Mouse (Mus musculus): ENCODE results near the gene Nos1ap. TPM values are rescaled to one million over a fixed set of nuclear protein-coding genes. Genes with fewer than 3 reads are reported as not detected.

The Nos1ap gene
- polyA plus RNA-seq, 1 experiment from 2014 or later: 8.0 TPM

GRCm38 (mm10) chr1:170445458-170445857, 144.2 kb downstream of the Nos1ap start:
- Histone ChIP-seq H3K27me3 (replicated peaks; ENCODE audit: insufficient read depth, low read length) (no peaks in the 10 kb centered on the region), H3K4me2 (replicated peaks; ENCODE audit: low read depth, low read length) (no peak overlapping the region), H3K9me3 (ENCODE audit: low read length) (no peaks in the 10 kb centered on the region), H3K4me1 (ENCODE audit: insufficient read depth, low read depth, low read length) (no peaks in the 10 kb centered on the region), H3K36me3 (ENCODE audit: insufficient read depth, low read length) (no peaks in the 10 kb centered on the region), H3K27ac (ENCODE audit: low read length) (no peak overlapping the region), H3K4me3 (ENCODE audit: low read depth, low read length) (no peak overlapping the region), H3K9ac (replicated peaks; ENCODE audit: low read depth) (no peak overlapping the region)
- ATAC-seq: no peak
- no peak for TF ChIP-seq EP300 (IDR thresholded peaks at IDR 0.05)
- TF ChIP-seq CTCF (IDR thresholded peaks at IDR 0.05): no peak
- DNase-seq (ENCODE audit: low spot score): peak; percentile 18
- WGBS: 42% methylated on average over 3 of the region's 3 CpGs

GRCm38 (mm10) chr1:170440367-170440766, 149.3 kb downstream of the Nos1ap start:
- Histone ChIP-seq H3K9me3 (ENCODE audit: low read length) (no peaks in the 10 kb centered on the region), H3K9ac (replicated peaks; ENCODE audit: low read depth) (no peak overlapping the region), H3K36me3 (ENCODE audit: insufficient read depth, low read length) (no peaks in the 10 kb centered on the region), H3K27me3 (replicated peaks; ENCODE audit: insufficient read depth, low read length) (no peaks in the 10 kb centered on the region), H3K4me1 (ENCODE audit: insufficient read depth, low read depth, low read length) (no peaks in the 10 kb centered on the region), H3K4me3 (ENCODE audit: low read depth, low read length) (no peak overlapping the region), H3K4me2 (replicated peaks; ENCODE audit: low read depth, low read length) (no peak overlapping the region), H3K27ac (ENCODE audit: low read length) (no peak overlapping the region)
- TF ChIP-seq EP300 (IDR thresholded peaks at IDR 0.05) (no peak), CTCF (IDR thresholded peaks at IDR 0.05) (no peak)
- WGBS: 74% methylated on average over 10 of the region's 10 CpGs
- ATAC-seq: no peak
- no peak for DNase-seq (ENCODE audit: low spot score)

GRCm38 (mm10) chr1:170438471-170439151, 151.1 kb downstream of the Nos1ap start:
- 67% methylated on average over 7 of the region's 7 CpGs for WGBS
- Histone ChIP-seq H3K36me3 (ENCODE audit: insufficient read depth, low read length) (no peaks in the 10 kb centered on the region), H3K4me1 (ENCODE audit: insufficient read depth, low read depth, low read length) (no peaks in the 10 kb centered on the region), H3K9me3 (ENCODE audit: low read length) (no peaks in the 10 kb centered on the region), H3K27me3 (replicated peaks; ENCODE audit: insufficient read depth, low read length) (no peaks in the 10 kb centered on the region), H3K4me3 (ENCODE audit: low read depth, low read length) (no peak overlapping the region), H3K4me2 (replicated peaks; ENCODE audit: low read depth, low read length) (no peak overlapping the region), H3K27ac (ENCODE audit: low read length) (no peak overlapping the region), H3K9ac (replicated peaks; ENCODE audit: low read depth) (no peak overlapping the region)
- TF ChIP-seq EP300 (IDR thresholded peaks at IDR 0.05): no peak
- DNase-seq (ENCODE audit: low spot score) (no peak), ATAC-seq (peak; percentile 35; the same call in 1 of the 2 replicates)

GRCm38 (mm10) chr1:170434146-170434545, 155.5 kb downstream of the Nos1ap start:
- no peak overlapping the region for H3K9ac ChIP-seq (replicated peaks; ENCODE audit: low read depth)
- H3K36me3 ChIP-seq (ENCODE audit: insufficient read depth, low read length): no peaks in the 10 kb centered on the region
- no peak for TF ChIP-seq EP300 (IDR thresholded peaks at IDR 0.05)
- no peak for TF ChIP-seq CTCF (IDR thresholded peaks at IDR 0.05)
- H3K4me2 ChIP-seq (replicated peaks; ENCODE audit: low read depth, low read length): no peak overlapping the region
- H3K27me3 ChIP-seq (replicated peaks; ENCODE audit: insufficient read depth, low read length): no peaks in the 10 kb centered on the region
- ATAC-seq (no peak), DNase-seq (ENCODE audit: low spot score) (no peak)
- no peaks in the 10 kb centered on the region for H3K4me1 ChIP-seq (ENCODE audit: insufficient read depth, low read depth, low read length)
- 85% methylated on average over 4 of the region's 4 CpGs for WGBS
- H3K9me3 ChIP-seq (ENCODE audit: low read length): no peaks in the 10 kb centered on the region
- no peak overlapping the region for H3K4me3 ChIP-seq (ENCODE audit: low read depth, low read length)
- no peak overlapping the region for H3K27ac ChIP-seq (ENCODE audit: low read length)

GRCm38 (mm10) chr1:170433661-170434060, 156.0 kb downstream of the Nos1ap start:
- H3K9me3 ChIP-seq (ENCODE audit: low read length): no peaks in the 10 kb centered on the region
- TF ChIP-seq EP300 (IDR thresholded peaks at IDR 0.05) (no peak), CTCF (IDR thresholded peaks at IDR 0.05) (no peak)
- no peak for ATAC-seq
- DNase-seq (ENCODE audit: low spot score): no peak
- no peak overlapping the region for H3K27ac ChIP-seq (ENCODE audit: low read length)
- no peaks in the 10 kb centered on the region for H3K27me3 ChIP-seq (replicated peaks; ENCODE audit: insufficient read depth, low read length)
- no peak overlapping the region for H3K9ac ChIP-seq (replicated peaks; ENCODE audit: low read depth)
- no peak overlapping the region for H3K4me2 ChIP-seq (replicated peaks; ENCODE audit: low read depth, low read length)
- H3K36me3 ChIP-seq (ENCODE audit: insufficient read depth, low read length): no peaks in the 10 kb centered on the region
- no peak overlapping the region for H3K4me3 ChIP-seq (ENCODE audit: low read depth, low read length)
- H3K4me1 ChIP-seq (ENCODE audit: insufficient read depth, low read depth, low read length): no peaks in the 10 kb centered on the region

- no peak for ATAC-seq
- Histone ChIP-seq H3K9me3 (ENCODE audit: low read length) (no peaks in the 10 kb centered on the region), H3K4me3 (ENCODE audit: low read depth, low read length) (no peak overlapping the region), H3K36me3 (ENCODE audit: insufficient read depth, low read length) (no peaks in the 10 kb centered on the region), H3K4me1 (ENCODE audit: insufficient read depth, low read depth, low read length) (no peaks in the 10 kb centered on the region), H3K4me2 (replicated peaks; ENCODE audit: low read depth, low read length) (no peak overlapping the region), H3K9ac (replicated peaks; ENCODE audit: low read depth) (no peak overlapping the region), H3K27me3 (replicated peaks; ENCODE audit: insufficient read depth, low read length) (no peaks in the 10 kb centered on the region), H3K27ac (ENCODE audit: low read length) (no peak overlapping the region)
- DNase-seq (ENCODE audit: low spot score): no peak
- WGBS: 85% methylated on average over 5 of the region's 5 CpGs
- TF ChIP-seq EP300 (IDR thresholded peaks at IDR 0.05): no peak
Measured at GRCm38 (mm10) chr1:170432288-170432687, 157.4 kb downstream of the Nos1ap start.

- no peak overlapping the region for H3K9ac ChIP-seq (replicated peaks; ENCODE audit: low read depth)
- H3K4me3 ChIP-seq (ENCODE audit: low read depth, low read length): no peak overlapping the region
- 58% methylated on average over 5 of the region's 5 CpGs for WGBS
- no peaks in the 10 kb centered on the region for H3K27me3 ChIP-seq (replicated peaks; ENCODE audit: insufficient read depth, low read length)
- no peaks in the 10 kb centered on the region for H3K36me3 ChIP-seq (ENCODE audit: insufficient read depth, low read length)
- TF ChIP-seq CTCF (IDR thresholded peaks at IDR 0.05) (no peak), EP300 (IDR thresholded peaks at IDR 0.05) (no peak)
- DNase-seq (ENCODE audit: low spot score): no peak
- H3K4me2 ChIP-seq (replicated peaks; ENCODE audit: low read depth, low read length): no peak overlapping the region
- H3K27ac ChIP-seq (ENCODE audit: low read length): no peak overlapping the region
- no peaks in the 10 kb centered on the region for H3K4me1 ChIP-seq (ENCODE audit: insufficient read depth, low read depth, low read length)
- no peaks in the 10 kb centered on the region for H3K9me3 ChIP-seq (ENCODE audit: low read length)
- peak; percentile 43 for ATAC-seq
Measured at GRCm38 (mm10) chr1:170431312-170431711, 158.3 kb downstream of the Nos1ap start.

All from lung, postnatal 0 days (tissue).